Mouse (Mus musculus): Measurements from ENCODE around the gene Slc12a8. TPM values are rescaled to one million over a fixed set of nuclear protein-coding genes. Genes with fewer than 3 reads are reported as not detected.

The Slc12a8 gene
- polyA plus RNA-seq, 1 experiment from 2014 or later: 0.54 TPM

- Histone ChIP-seq H3K4me1 (ENCODE audit: control insufficient read depth, insufficient read depth, low read length) (no peaks in the 10 kb centered on the region), H3K27ac (ENCODE audit: low read depth, low read length) (no peak overlapping the region), H3K36me3 (ENCODE audit: control insufficient read depth, insufficient read depth, low read length) (no peaks in the 10 kb centered on the region), H3K27me3 (ENCODE audit: control insufficient read depth, insufficient read depth, low read length) (no peaks in the 10 kb centered on the region), H3K9me3 (ENCODE audit: control insufficient read depth, low read length) (no peaks in the 10 kb centered on the region), H3K4me2 (ENCODE audit: low read depth, low read length) (no peak overlapping the region), H3K9ac (replicated peaks; ENCODE audit: low read depth, low read length) (no peak overlapping the region), H3K4me3 (ENCODE audit: low read depth, low read length) (no peak overlapping the region)
- no peak for ATAC-seq (ENCODE audit: low read depth)
- WGBS: 98% methylated on average over 2 of the region's 2 CpGs
These were observed 151.3 kb downstream of the Slc12a8 start for GRCm38 (mm10) chr16:33668448-33668847.

- Histone ChIP-seq H3K36me3 (ENCODE audit: control insufficient read depth, insufficient read depth, low read length) (no peaks in the 10 kb centered on the region), H3K4me3 (ENCODE audit: low read depth, low read length) (no peak overlapping the region), H3K9ac (replicated peaks; ENCODE audit: low read depth, low read length) (no peak overlapping the region), H3K4me1 (ENCODE audit: control insufficient read depth, insufficient read depth, low read length) (no peaks in the 10 kb centered on the region), H3K9me3 (ENCODE audit: control insufficient read depth, low read length) (no peaks in the 10 kb centered on the region), H3K27ac (ENCODE audit: low read depth, low read length) (no peak overlapping the region), H3K27me3 (ENCODE audit: control insufficient read depth, insufficient read depth, low read length) (no peaks in the 10 kb centered on the region), H3K4me2 (ENCODE audit: low read depth, low read length) (no peak overlapping the region)
- no peak for ATAC-seq (ENCODE audit: low read depth)
- WGBS: 93% methylated on average over 1 of the region's 1 CpGs
These were observed 151.9 kb downstream of the Slc12a8 start for GRCm38 (mm10) chr16:33669072-33669471.

GRCm38 (mm10) chr16:33670340-33670739 lies 153.2 kb downstream of the Slc12a8 start:
- no peaks in the 10 kb centered on the region for H3K27me3 ChIP-seq (ENCODE audit: control insufficient read depth, insufficient read depth, low read length)
- ATAC-seq (ENCODE audit: low read depth): no peak
- H3K4me3 ChIP-seq (ENCODE audit: low read depth, low read length): no peak overlapping the region
- H3K9ac ChIP-seq (replicated peaks; ENCODE audit: low read depth, low read length): no peak overlapping the region
- 79% methylated on average over 3 of the region's 3 CpGs for WGBS
- H3K4me1 ChIP-seq (ENCODE audit: control insufficient read depth, insufficient read depth, low read length): no peaks in the 10 kb centered on the region
- H3K27ac ChIP-seq (ENCODE audit: low read depth, low read length): no peak overlapping the region
- no peaks in the 10 kb centered on the region for H3K9me3 ChIP-seq (ENCODE audit: control insufficient read depth, low read length)
- no peaks in the 10 kb centered on the region for H3K36me3 ChIP-seq (ENCODE audit: control insufficient read depth, insufficient read depth, low read length)
- H3K4me2 ChIP-seq (ENCODE audit: low read depth, low read length): no peak overlapping the region

GRCm38 (mm10) chr16:33670933-33671332 lies 153.8 kb downstream of the Slc12a8 start:
- no peak overlapping the region for H3K4me3 ChIP-seq (ENCODE audit: low read depth, low read length)
- no peak overlapping the region for H3K27ac ChIP-seq (ENCODE audit: low read depth, low read length)
- H3K4me1 ChIP-seq (ENCODE audit: control insufficient read depth, insufficient read depth, low read length): no peaks in the 10 kb centered on the region
- no peak overlapping the region for H3K4me2 ChIP-seq (ENCODE audit: low read depth, low read length)
- no peaks in the 10 kb centered on the region for H3K36me3 ChIP-seq (ENCODE audit: control insufficient read depth, insufficient read depth, low read length)
- 94% methylated on average over 2 of the region's 2 CpGs for WGBS
- H3K27me3 ChIP-seq (ENCODE audit: control insufficient read depth, insufficient read depth, low read length): no peaks in the 10 kb centered on the region
- H3K9ac ChIP-seq (replicated peaks; ENCODE audit: low read depth, low read length): no peak overlapping the region
- no peaks in the 10 kb centered on the region for H3K9me3 ChIP-seq (ENCODE audit: control insufficient read depth, low read length)
- no peak for ATAC-seq (ENCODE audit: low read depth)

- Histone ChIP-seq H3K27ac (ENCODE audit: low read depth, low read length) (no peak overlapping the region), H3K36me3 (ENCODE audit: control insufficient read depth, insufficient read depth, low read length) (no peaks in the 10 kb centered on the region), H3K4me3 (ENCODE audit: low read depth, low read length) (no peak overlapping the region), H3K9ac (replicated peaks; ENCODE audit: low read depth, low read length) (no peak overlapping the region), H3K4me1 (ENCODE audit: control insufficient read depth, insufficient read depth, low read length) (no peaks in the 10 kb centered on the region), H3K9me3 (ENCODE audit: control insufficient read depth, low read length) (no peaks in the 10 kb centered on the region), H3K4me2 (ENCODE audit: low read depth, low read length) (no peak overlapping the region), H3K27me3 (ENCODE audit: control insufficient read depth, insufficient read depth, low read length) (no peaks in the 10 kb centered on the region)
- ATAC-seq (ENCODE audit: low read depth): no peak
- 81% methylated on average over 4 of the region's 4 CpGs for WGBS
These were observed 155.1 kb downstream of the Slc12a8 start for GRCm38 (mm10) chr16:33672188-33672587.

- ATAC-seq (ENCODE audit: low read depth): no peak
- WGBS: 95% methylated on average over 4 of the region's 4 CpGs
- Histone ChIP-seq H3K9ac (replicated peaks; ENCODE audit: low read depth, low read length) (no peak overlapping the region), H3K9me3 (ENCODE audit: control insufficient read depth, low read length) (no peaks in the 10 kb centered on the region), H3K27me3 (ENCODE audit: control insufficient read depth, insufficient read depth, low read length) (no peaks in the 10 kb centered on the region), H3K4me1 (ENCODE audit: control insufficient read depth, insufficient read depth, low read length) (no peaks in the 10 kb centered on the region), H3K36me3 (ENCODE audit: control insufficient read depth, insufficient read depth, low read length) (no peaks in the 10 kb centered on the region), H3K4me3 (ENCODE audit: low read depth, low read length) (no peak overlapping the region), H3K27ac (ENCODE audit: low read depth, low read length) (no peak overlapping the region), H3K4me2 (ENCODE audit: low read depth, low read length) (no peak overlapping the region)
These were observed 155.5 kb downstream of the Slc12a8 start for GRCm38 (mm10) chr16:33672643-33673042.

DNA sequence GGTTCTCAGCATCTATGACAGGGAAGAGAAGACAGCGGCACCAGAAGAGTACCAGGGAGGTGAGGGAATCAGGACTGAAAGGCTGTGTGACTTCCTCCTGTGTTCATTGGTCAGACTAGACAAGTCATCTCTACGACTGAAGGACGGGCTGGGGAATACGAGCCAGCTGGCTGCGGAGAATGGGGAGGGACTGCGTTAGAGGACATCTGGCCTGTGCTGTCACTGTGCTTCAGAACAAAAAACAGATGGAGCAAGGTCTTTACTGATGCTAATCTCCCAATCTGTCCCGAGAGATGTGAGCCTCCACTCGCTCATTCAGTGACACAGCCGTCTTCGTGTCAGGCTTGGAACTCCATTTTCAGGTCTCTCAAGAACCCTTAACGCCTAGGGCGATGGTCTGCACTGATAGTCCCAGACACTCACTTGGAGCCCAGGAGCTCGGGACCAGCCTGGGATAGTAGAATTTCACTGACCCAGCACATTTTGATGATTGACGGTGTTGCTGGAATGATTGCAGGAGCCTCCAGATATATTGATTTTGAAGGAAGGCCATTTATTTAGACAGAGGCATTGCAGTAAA lies 156.5 kb downstream of the Slc12a8 start:
- ATAC-seq (ENCODE audit: low read depth): peak; percentile 70; the same call in 1 of the 2 replicates
- WGBS: 40% methylated on average over 14 of the region's 14 CpGs
- Histone ChIP-seq H3K4me1 (ENCODE audit: control insufficient read depth, insufficient read depth, low read length) (no peaks in the 10 kb centered on the region), H3K4me2 (ENCODE audit: low read depth, low read length) (no peak overlapping the region), H3K27ac (ENCODE audit: low read depth, low read length) (no peak overlapping the region), H3K9ac (replicated peaks; ENCODE audit: low read depth, low read length) (no peak overlapping the region), H3K4me3 (ENCODE audit: low read depth, low read length) (no peak overlapping the region), H3K36me3 (ENCODE audit: control insufficient read depth, insufficient read depth, low read length) (no peaks in the 10 kb centered on the region), H3K27me3 (ENCODE audit: control insufficient read depth, insufficient read depth, low read length) (no peaks in the 10 kb centered on the region), H3K9me3 (ENCODE audit: control insufficient read depth, low read length) (no peaks in the 10 kb centered on the region)

- Histone ChIP-seq H3K4me3 (ENCODE audit: low read depth, low read length) (no peak overlapping the region), H3K4me1 (ENCODE audit: control insufficient read depth, insufficient read depth, low read length) (no peaks in the 10 kb centered on the region), H3K9me3 (ENCODE audit: control insufficient read depth, low read length) (no peaks in the 10 kb centered on the region), H3K36me3 (ENCODE audit: control insufficient read depth, insufficient read depth, low read length) (no peaks in the 10 kb centered on the region), H3K4me2 (ENCODE audit: low read depth, low read length) (no peak overlapping the region), H3K9ac (replicated peaks; ENCODE audit: low read depth, low read length) (no peak overlapping the region), H3K27ac (ENCODE audit: low read depth, low read length) (no peak overlapping the region), H3K27me3 (ENCODE audit: control insufficient read depth, insufficient read depth, low read length) (no peaks in the 10 kb centered on the region)
- no peak for ATAC-seq (ENCODE audit: low read depth)
- 85% methylated on average over 10 of the region's 10 CpGs for WGBS
These were observed 158.2 kb downstream of the Slc12a8 start for GRCm38 (mm10) chr16:33675151-33675847.

- Histone ChIP-seq H3K9ac (replicated peaks; ENCODE audit: low read depth, low read length) (no peak overlapping the region), H3K4me2 (ENCODE audit: low read depth, low read length) (no peak overlapping the region), H3K27ac (ENCODE audit: low read depth, low read length) (no peak overlapping the region), H3K27me3 (ENCODE audit: control insufficient read depth, insufficient read depth, low read length) (no peaks in the 10 kb centered on the region), H3K4me1 (ENCODE audit: control insufficient read depth, insufficient read depth, low read length) (no peaks in the 10 kb centered on the region), H3K4me3 (ENCODE audit: low read depth, low read length) (no peak overlapping the region), H3K9me3 (ENCODE audit: control insufficient read depth, low read length) (no peaks in the 10 kb centered on the region), H3K36me3 (ENCODE audit: control insufficient read depth, insufficient read depth, low read length) (no peaks in the 10 kb centered on the region)
- ATAC-seq (ENCODE audit: low read depth): no peak
- 86% methylated on average over 3 of the region's 3 CpGs for WGBS
These were observed 158.7 kb downstream of the Slc12a8 start for GRCm38 (mm10) chr16:33675848-33676184.
